Mouse (Mus musculus) A20 (cell line): ENCODE data around the gene Ptchd3.

Experiments
- DNase-seq: peaks from one replicate; pipeline ENCODE4 v3.0.0-alpha.2; 2011; ENCODE audit warnings: low read depth, low spot score

Gene Ptchd3

GRCm38 (mm10) chr11:121829947-121830346 is at the start of gene Ptchd3:
Gene Ptchd3, plus strand, starts transcription at chr11:121830247.
- no peak for DNase-seq

DNA sequence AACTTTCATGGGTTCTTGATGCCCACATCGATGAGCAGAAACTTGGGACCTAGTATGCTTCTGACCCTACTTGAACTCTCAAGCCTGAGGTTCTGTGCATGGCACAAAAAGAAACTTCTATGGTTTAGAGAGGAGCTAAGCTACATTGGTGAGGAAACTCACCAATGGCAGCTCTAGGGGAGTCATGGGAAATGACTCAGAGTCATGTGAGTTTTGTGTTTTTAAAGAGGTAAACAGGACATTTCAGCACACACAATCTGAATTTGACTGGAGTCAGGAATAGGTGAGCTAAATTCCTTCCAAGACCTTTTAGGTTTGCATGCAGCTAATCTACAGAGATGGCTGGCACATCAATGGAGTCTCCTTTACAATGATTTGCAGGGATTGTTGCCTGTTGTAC is 48.2 kb upstream of the Ptchd3 start:
- no peak for DNase-seq

GRCm38 (mm10) chr11:121787456-121787855 is 42.6 kb upstream of the Ptchd3 start:
- no peak for DNase-seq

- no peak for DNase-seq
Measured at GRCm38 (mm10) chr11:121789566-121789965, 40.5 kb upstream of the Ptchd3 start.

DNA sequence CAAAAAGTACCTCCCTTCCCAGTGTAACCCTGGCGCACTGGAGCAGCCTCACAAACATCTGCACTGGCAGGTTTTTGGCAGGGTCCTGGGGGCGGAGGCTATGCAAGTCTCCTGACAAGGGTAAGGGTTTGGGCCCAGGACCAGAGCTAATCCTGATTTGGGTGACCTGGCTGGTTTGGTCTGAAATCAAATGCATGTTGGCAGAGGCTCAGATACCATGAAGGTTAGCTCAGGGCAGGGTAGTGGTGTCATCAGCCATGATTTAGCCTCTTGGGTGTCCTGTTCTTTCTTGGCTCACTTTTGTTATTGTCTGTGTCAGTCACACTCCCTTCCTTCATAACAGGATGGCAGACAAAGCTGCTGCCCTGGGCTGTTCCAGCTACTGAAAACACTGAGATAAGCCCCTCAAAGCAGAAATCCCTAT is 39.4 kb upstream of the Ptchd3 start:
- no peak for DNase-seq

GRCm38 (mm10) chr11:121791446-121791845 is 38.6 kb upstream of the Ptchd3 start:
- no peak for DNase-seq

GRCm38 (mm10) chr11:121791991-121792390 is 38.1 kb upstream of the Ptchd3 start:
- DNase-seq: no peak

- no peak for DNase-seq
Measured at GRCm38 (mm10) chr11:121793530-121793929, 36.5 kb upstream of the Ptchd3 start.

DNA sequence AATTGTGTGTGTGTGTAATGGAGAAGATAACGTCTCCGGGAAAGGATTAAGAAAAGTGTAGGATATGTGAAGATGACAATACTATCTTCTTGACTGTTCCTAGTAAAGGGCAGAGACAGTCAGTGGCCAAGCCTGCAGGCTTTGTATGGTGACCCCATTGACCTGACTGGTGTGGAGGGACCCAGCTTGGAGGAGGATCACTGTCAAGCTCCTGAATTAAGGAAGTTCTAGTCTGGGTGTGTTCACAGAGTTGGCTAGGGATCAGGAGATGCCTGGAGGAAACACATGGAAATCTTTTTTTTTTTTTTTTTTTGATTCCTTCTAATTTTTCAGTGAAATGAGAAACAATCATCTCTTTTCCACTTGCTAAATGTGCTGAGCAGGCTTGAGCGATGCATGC is 35.9 kb upstream of the Ptchd3 start:
- no peak for DNase-seq

- DNase-seq: no peak
Measured at GRCm38 (mm10) chr11:121794591-121795199, 35.4 kb upstream of the Ptchd3 start.

DNA sequence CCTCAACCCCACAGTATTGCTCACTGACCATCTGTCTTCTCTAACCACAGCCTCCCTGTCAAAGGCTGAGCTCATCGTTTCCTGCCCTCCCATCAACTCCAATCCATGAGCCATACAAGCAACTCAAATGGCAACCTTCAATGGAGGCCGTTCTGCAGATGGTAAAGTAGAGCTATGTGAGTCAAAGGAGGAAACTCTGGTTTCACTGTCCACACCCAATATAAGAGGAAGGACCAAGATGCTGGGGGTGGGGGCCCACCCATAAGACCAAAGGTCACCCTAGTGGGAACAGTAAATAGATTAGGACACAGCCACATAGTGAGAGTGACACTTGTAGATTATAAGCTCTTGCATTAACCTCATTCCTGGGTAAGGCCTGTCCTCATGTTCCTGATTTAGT is 34.1 kb upstream of the Ptchd3 start:
- DNase-seq: no peak

DNA sequence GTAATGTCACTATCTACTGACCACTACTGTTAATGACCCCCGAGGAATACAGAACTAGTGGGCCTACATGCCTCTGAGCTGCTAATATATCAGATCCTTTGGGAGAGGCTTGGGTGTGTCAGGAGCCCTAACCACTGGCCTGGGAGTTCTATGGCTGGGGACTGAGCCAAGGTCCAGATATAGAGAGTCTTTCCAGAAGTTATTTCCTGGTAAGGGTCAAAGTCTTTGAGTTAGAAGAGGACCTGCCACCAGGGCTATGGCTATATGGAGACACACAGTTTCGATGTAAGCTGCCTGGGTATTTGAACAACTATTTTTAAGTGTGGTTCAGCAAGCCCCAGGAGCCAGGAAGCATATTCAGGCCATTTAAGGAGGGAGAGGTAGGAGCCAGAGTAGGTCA is 31.5 kb upstream of the Ptchd3 start:
- no peak for DNase-seq

GRCm38 (mm10) chr11:121799746-121800299 is 30.2 kb upstream of the Ptchd3 start:
- DNase-seq: no peak

DNA sequence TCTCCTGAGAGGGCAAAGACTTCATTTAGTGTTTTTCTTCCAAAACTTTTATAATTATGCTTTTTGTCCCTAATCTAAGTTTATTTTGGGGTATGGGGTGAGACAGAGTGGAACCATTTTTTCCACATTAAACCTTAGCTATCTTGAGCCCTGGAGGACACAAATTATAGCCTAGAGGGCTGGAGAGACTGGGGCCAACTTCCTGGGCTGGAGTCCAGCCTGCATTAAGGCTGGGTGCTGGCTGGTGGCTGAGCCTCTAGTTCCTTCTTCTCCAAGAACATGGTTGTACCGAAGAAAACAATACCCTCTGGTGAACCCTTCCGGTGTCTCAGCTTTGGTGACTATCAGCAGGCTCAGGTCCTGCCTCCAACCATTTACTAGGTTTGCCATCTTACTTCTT is 27.3 kb upstream of the Ptchd3 start:
- DNase-seq: no peak

- no peak for DNase-seq
Measured at GRCm38 (mm10) chr11:121804258-121805027, 25.6 kb upstream of the Ptchd3 start.

DNA sequence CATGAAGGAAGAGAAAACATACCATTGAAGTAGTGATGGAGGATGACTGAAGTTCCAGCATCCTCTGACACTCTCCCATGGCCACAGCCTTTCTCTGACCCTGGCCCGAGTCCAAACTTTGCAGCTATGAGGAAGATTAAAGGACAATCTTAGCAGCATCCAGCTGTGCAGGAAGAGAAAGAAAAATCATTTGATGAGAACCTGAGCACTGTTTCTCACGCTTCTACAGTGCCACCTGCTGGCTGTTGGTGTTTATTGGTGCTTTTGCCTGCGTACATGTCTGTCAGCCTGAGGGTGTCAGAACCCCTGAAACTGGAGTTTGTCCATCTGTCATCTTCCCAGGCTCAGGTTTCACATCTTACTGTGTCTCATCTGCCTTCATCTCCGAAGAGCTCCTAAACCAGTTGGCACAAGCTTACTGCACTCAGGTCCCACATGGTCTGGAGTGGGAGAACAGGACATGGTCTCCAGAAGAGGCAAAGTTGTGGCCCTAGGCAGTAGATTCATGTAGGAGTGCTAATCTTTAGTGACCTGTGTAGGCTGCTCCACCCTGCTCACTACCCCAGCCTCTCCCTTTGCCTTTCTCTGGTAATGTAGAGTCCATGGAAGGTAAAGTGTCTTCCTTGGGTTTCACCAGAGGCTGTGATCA is 21.7 kb upstream of the Ptchd3 start:
- peak; percentile 74 for DNase-seq

DNA sequence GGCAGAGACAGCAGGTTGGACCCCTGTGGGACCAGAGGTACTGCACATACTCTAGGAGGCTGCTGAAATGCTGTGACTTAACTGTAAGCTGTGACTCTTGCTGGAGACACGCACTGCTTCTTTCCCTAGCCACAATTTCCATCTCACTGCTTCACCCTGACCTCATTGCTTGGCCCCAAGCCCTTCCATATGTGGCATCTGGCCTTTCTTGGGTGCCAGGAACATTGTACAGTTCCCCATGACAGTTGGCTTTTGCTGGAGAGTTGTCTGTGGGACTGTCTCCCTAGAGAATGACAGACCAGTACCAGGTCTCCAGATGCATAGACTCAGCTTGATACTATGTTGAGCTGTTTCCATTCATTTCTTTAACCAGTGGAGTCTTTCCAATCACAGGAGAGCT is 21.2 kb upstream of the Ptchd3 start:
- no peak for DNase-seq

- peak; percentile 35 for DNase-seq
Measured at GRCm38 (mm10) chr11:121845923-121846322, 15.9 kb downstream of the Ptchd3 start.

DNA sequence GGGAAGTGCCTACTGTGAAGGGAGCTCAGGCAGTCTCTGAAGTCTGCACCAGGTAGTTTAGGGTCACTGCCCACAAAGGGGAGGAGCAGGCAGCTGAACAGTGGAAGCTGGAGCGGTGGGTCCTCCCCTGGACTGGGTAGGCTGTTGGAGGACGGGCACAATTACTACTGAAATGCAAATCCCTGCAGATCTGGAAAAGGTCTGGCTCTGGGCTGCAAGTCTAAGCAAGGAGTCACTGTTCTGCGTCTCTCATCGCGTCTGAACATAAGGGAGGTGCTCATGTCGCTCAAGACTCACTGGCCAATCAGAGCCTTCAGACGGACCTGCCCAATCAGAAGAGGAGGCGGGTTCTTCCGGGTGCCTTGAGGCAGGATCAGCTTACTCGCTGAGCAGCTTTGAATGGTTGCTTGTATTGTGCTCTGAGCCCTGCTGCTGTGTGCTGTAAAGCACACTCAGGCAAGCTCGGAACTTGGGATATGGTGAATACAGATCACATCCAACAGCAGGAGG is 17.8 kb downstream of the Ptchd3 start:
- peak; percentile 84 for DNase-seq
